Mouse (Mus musculus): ENCODE data around the gene Gpr179.

DNA sequence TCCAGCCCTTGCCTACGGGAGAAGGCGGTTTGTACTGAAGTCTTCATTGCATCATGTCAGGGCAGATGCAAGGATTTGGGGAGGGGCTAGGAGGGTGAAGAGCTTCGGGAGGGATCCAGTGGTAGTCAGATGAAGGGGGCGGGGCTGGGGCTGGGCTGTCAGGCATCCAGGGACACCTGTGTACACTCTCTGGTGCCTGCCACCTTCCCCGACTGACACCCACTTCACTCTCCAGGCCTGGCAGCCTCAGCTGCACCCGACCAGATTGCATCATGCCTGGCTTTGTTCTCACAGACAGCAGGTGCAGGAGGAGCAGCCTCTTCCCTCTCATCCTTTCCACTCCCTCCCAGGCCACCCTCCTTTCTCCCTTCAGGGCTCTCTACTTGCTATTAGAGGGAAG, 49.2 kb upstream of the Gpr179 start:
- TF ChIP-seq CTCF (IDR thresholded peaks at IDR 0.05; ENCODE audit: low read depth) (no peak), EP300 (IDR thresholded peaks at IDR 0.05; ENCODE audit: low read depth) (no peak)

Measured in heart, postnatal 0 days (tissue).